Mouse (Mus musculus): ENCODE data around the gene Crygf.
"Not testable (repeated sequence)": the region's sequence is repeated elsewhere in the genome, so short reads cannot be mapped to it uniquely, and the experiment has no call there.

Crygf gene

DNA sequence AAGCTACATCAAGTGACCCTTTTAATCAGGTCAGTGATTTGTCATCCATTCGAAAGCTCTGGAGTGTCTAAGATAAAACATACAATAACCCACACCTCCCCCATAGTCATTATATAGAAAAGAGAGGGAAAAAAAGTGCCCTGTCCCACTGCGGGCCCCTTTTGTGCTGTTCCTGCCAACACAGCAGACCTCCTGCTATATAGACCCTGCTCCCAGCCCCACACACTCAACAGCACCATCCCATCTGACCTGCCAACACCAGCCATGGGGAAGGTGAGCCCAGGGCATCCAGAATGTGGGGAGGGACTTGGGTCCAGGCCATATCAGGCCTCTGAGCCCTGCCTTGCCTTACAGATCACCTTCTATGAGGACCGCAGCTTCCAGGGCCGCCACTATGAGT, at the start of gene Crygf:
Crygf (plus strand) TSS at position 227 of the 400 bp plus-strand sequence.
- DNase-seq = no peak

DNA sequence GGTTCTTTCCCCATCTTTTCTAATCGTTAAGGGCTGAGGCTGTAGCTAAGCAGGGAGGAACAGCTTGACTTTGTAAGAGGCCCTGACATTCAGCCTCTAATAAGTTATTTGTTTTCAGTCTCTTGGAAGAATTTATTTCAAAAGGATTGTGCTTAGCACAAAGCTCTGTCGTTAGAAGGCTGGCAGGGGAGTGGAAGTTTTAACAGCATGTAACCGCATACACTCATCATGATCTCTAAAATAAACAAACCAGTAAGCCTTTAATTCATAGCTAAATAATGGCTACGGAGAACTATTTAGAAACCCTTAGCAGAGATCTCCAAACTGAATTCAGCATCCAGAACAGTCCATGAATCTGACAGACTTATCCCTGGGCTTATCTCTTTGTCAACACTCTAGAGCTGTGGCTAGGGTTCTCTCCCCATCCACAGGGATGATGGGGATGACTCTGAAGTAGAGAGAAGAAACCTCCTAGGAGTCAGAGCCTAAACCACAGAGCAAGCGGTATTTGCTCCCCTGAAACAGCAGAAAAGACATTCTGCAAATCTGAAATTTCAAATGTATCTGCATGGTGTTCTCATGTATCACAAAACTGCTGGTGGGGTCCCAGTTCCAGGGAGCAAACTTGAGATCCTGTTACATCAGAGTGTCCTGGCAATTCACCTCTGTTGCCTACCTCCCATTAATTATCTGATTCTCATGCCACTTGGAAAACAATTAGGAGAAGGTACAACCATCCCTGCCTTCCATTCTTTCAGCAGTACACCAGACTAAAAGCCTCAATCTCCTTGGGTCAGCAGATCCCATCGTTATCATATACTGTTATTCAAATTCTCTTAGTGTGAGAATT, 734 bp upstream of the Crygf start:
- DNase-seq = no peak

DNA sequence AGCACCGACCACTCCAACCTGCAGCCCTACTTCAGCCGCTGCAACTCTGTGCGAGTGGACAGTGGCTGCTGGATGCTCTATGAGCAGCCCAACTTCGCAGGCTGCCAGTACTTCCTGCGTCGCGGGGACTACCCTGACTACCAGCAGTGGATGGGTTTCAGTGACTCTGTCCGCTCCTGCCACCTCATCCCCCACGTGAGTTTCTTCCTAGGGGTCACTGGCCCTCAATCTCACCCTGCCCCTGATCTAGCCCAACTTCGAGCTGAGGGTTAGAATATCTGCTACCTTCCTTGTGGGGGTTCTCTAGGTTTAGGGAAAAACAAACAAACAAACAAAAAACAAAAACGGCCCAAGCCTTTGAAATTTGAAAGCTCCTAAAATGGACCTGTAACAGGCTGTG, 376 bp downstream of the Crygf start:
- DNase-seq = not testable (repeated sequence)

DNA sequence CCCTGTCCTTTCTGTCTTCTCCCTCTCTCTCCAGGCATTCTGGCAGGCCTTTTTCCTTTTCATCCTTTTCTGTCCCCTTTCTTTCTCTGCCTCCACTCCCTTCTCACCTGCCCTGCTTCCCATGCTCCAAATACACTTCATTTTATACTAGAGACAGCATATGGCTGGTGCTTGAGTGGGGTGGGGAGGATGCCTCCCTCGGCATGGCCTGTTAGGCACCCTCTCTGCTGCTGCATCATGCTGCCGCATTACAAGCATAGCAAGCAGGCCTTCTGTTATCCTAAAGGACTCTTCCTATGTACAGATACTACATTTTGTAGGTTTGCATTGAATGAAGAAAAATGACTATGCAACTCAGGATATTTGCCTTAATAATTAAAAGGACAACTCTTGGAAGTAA, 3.7 kb downstream of the Crygf start:
- DNase-seq = no peak

DNA sequence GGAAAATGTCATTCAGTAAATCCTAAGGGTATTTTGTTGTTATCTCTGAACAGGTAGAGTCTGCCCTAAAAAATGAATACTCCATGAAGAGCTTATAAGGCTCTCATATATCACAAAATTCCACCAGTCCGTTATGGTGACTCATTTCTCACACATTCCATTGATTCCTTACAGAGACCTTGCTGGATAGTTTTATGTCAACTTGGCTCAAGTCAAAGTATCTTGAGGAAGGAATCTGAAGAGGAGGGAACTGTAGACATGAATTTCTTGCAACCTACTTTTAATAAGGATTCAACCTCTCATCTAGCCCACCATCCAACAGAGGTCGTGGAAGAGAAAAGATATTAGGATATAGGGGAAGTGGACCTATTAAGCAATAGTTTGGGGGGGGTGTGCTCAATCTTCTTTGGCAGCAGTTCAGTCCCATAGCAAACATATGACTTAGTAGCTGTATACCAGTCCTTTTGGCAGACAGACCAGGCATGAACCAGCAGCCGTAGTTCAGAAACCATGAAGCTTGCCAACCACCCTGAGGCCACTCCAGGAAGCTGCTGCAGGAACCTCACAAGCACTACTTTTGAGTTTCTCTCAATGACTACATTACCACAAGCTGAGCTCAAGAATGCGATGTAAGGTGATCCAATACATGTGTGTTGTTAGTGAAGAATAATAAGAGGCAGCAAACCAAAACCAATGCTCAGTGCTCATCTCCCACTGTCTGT, 5.9 kb downstream of the Crygf start:
- no peak for DNase-seq

Measured in thymus, postnatal 14 days (tissue).